Mouse (Mus musculus): ENCODE measurements around the gene Elf2. TPM values are rescaled to one million over a fixed set of nuclear protein-coding genes. Genes with fewer than 3 reads are reported as not detected.

The Elf2 gene
- total RNA-seq, 1 experiment = 26.7 TPM

DNA sequence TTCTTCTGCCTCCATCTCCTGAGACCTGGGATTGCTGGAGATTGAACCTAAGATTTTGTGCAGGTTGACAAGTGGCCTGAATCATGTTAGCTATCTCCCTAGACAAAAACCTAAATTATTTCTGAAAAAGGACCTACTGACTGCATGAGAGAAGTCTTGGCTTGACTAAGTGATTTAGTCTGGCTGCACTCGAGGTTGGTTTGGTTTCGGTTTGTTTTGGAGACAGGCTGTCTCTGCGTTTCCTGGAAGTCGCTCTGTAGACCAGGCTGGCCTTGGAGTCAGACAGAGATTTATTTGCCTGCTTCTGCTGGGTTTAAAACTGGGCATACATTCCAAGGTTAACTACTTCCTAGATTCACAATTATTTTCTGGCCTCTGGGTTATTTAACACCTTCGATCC lies 32.4 kb upstream of the Elf2 start:
- no peaks in the 10 kb centered on the region for H3K36me3 ChIP-seq (ENCODE audit: control insufficient read depth, insufficient read depth, low read length, poor library complexity, severe bottlenecking)
- no peak overlapping the region for H3K9ac ChIP-seq (ENCODE audit: insufficient read depth, low read depth, low read length, poor library complexity, severe bottlenecking)
- no peaks in the 10 kb centered on the region for H3K9me3 ChIP-seq (ENCODE audit: control insufficient read depth, insufficient read depth, low read depth, low read length)
- DNase-seq (ENCODE audit: low read depth, low spot score) = no peak
- no peak overlapping the region for H3K4me3 ChIP-seq (ENCODE audit: insufficient read depth in 1 of 2, low read depth in 1 of 2, low read length in 2 of 2, poor library complexity in 1 of 2, severe bottlenecking in 1 of 2)
- TF ChIP-seq ZNF384 (IDR thresholded peaks at IDR 0.05; ENCODE audit: low read depth, low read length) = no peak
- TF ChIP-seq CHD2 (IDR thresholded peaks at IDR 0.05; ENCODE audit: low read depth, low read length) = no peak
- TF ChIP-seq ZC3H11A (IDR thresholded peaks at IDR 0.05; ENCODE audit: borderline replicate concordance, low read depth, low read length) = no peak
- TF ChIP-seq HCFC1 (IDR thresholded peaks at IDR 0.05; ENCODE audit: borderline replicate concordance, insufficient read depth, low read length) = no peak
- TF ChIP-seq MAFK (IDR thresholded peaks at IDR 0.05; ENCODE audit: insufficient read depth, low read depth, low read length) = no peak
- in situ Hi-C loops (cut with MboI; ENCODE audit: low sequenced_read_pairs in 2 of 2, unreplicated experiment in 2 of 2) = no loop called here
- no peak overlapping the region for H3K27ac ChIP-seq (ENCODE audit: insufficient read depth, low read depth, low read length, poor library complexity, severe bottlenecking)
- no peaks in the 10 kb centered on the region for H3K4me1 ChIP-seq (ENCODE audit: control insufficient read depth in 2 of 2, insufficient read depth in 2 of 2, low read length in 2 of 2, poor library complexity in 1 of 2)

DNA sequence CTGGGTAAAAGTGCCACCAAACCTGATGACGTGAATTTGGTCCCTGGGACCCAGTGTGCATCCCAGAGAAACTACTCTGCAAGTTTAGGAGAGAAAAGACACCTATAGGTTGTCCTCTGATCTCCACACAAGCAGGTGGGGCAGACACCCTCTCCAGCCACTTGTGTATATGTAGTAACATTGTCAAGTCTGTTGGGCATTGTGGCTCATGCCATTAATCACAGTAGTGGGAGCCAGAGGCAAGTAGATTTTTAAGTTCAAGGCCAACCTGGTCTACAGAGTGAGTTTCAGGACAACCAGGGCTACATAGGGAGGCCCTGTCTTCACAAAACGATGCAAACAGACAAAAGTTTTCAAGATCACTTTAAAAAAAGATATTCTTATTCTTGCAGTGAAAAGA lies 31.4 kb upstream of the Elf2 start:
- Histone ChIP-seq H3K9ac (ENCODE audit: insufficient read depth, low read depth, low read length, poor library complexity, severe bottlenecking) (no peak overlapping the region), H3K27ac (ENCODE audit: insufficient read depth, low read depth, low read length, poor library complexity, severe bottlenecking) (no peak overlapping the region), H3K4me3 (ENCODE audit: insufficient read depth in 1 of 2, low read depth in 1 of 2, low read length in 2 of 2, poor library complexity in 1 of 2, severe bottlenecking in 1 of 2) (no peak overlapping the region), H3K4me1 (ENCODE audit: control insufficient read depth in 2 of 2, insufficient read depth in 2 of 2, low read length in 2 of 2, poor library complexity in 1 of 2) (no peaks in the 10 kb centered on the region), H3K36me3 (ENCODE audit: control insufficient read depth, insufficient read depth, low read length, poor library complexity, severe bottlenecking) (no peaks in the 10 kb centered on the region), H3K9me3 (ENCODE audit: control insufficient read depth, insufficient read depth, low read depth, low read length) (no peaks in the 10 kb centered on the region)
- DNase-seq (ENCODE audit: low read depth, low spot score) = no peak
- in situ Hi-C loops (cut with MboI; ENCODE audit: low sequenced_read_pairs in 2 of 2, unreplicated experiment in 2 of 2) = no loop called here
- TF ChIP-seq ZNF384 (IDR thresholded peaks at IDR 0.05; ENCODE audit: low read depth, low read length) (no peak), HCFC1 (IDR thresholded peaks at IDR 0.05; ENCODE audit: borderline replicate concordance, insufficient read depth, low read length) (no peak), CHD2 (IDR thresholded peaks at IDR 0.05; ENCODE audit: low read depth, low read length) (no peak), MAFK (IDR thresholded peaks at IDR 0.05; ENCODE audit: insufficient read depth, low read depth, low read length) (no peak), ZC3H11A (IDR thresholded peaks at IDR 0.05; ENCODE audit: borderline replicate concordance, low read depth, low read length) (no peak)

DNA sequence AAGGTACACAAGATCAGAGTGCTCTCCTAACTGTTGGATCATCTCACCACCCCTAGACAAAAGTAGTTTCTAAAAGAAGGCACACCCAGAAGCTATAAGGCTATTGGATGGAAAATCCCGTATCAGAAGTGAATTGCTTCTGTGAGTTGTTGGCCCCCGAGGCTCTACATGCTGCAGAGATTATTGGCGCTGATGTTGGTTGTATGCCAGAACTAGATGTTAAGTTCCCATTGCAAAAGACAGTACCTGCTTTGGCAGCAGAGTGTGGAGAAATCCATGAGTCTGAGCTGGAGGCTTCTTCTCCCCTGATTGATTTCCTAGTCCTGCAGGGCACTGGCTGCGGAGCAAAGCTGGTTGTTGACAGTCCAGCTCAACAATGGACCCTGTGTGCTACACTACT lies 27.5 kb upstream of the Elf2 start:
- TF ChIP-seq ZC3H11A (IDR thresholded peaks at IDR 0.05; ENCODE audit: borderline replicate concordance, low read depth, low read length) (no peak), ZNF384 (IDR thresholded peaks at IDR 0.05; ENCODE audit: low read depth, low read length) (no peak), MAFK (IDR thresholded peaks at IDR 0.05; ENCODE audit: insufficient read depth, low read depth, low read length) (no peak), CHD2 (IDR thresholded peaks at IDR 0.05; ENCODE audit: low read depth, low read length) (no peak), HCFC1 (IDR thresholded peaks at IDR 0.05; ENCODE audit: borderline replicate concordance, insufficient read depth, low read length) (no peak)
- in situ Hi-C loops (cut with MboI; ENCODE audit: low sequenced_read_pairs in 2 of 2, unreplicated experiment in 2 of 2) = no loop called here
- H3K27ac ChIP-seq (ENCODE audit: insufficient read depth, low read depth, low read length, poor library complexity, severe bottlenecking) = no peak overlapping the region
- DNase-seq (ENCODE audit: low read depth, low spot score) = no peak
- no peaks in the 10 kb centered on the region for H3K4me1 ChIP-seq (ENCODE audit: control insufficient read depth in 2 of 2, insufficient read depth in 2 of 2, low read length in 2 of 2, poor library complexity in 1 of 2)
- H3K9me3 ChIP-seq (ENCODE audit: control insufficient read depth, insufficient read depth, low read depth, low read length) = no peaks in the 10 kb centered on the region
- no peak overlapping the region for H3K9ac ChIP-seq (ENCODE audit: insufficient read depth, low read depth, low read length, poor library complexity, severe bottlenecking)
- H3K4me3 ChIP-seq (ENCODE audit: insufficient read depth in 1 of 2, low read depth in 1 of 2, low read length in 2 of 2, poor library complexity in 1 of 2, severe bottlenecking in 1 of 2) = no peak overlapping the region
- H3K36me3 ChIP-seq (ENCODE audit: control insufficient read depth, insufficient read depth, low read length, poor library complexity, severe bottlenecking) = no peaks in the 10 kb centered on the region

DNA sequence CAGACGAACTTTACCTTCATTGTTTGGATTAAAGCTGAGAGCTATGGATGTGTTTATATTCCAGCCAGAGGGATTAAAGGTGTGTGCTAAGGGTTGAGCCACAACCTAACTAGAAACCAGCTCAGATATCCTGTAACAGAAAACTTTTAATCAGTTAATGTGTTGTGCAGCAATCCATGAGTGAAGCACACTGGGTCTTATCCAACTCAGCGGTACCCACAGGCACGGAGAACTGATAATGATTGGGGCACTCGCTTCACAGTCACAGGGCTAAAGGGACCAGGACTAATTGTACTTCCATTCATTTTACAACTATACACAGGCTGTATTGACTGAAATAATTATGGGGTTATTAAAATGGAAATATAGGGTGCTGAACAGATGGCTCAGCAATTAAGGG lies 26.5 kb upstream of the Elf2 start:
- no peak for DNase-seq (ENCODE audit: low read depth, low spot score)
- in situ Hi-C loops (cut with MboI; ENCODE audit: low sequenced_read_pairs in 2 of 2, unreplicated experiment in 2 of 2) = no loop called here
- TF ChIP-seq ZNF384 (IDR thresholded peaks at IDR 0.05; ENCODE audit: low read depth, low read length) (no peak), HCFC1 (IDR thresholded peaks at IDR 0.05; ENCODE audit: borderline replicate concordance, insufficient read depth, low read length) (no peak), ZC3H11A (IDR thresholded peaks at IDR 0.05; ENCODE audit: borderline replicate concordance, low read depth, low read length) (no peak), MAFK (IDR thresholded peaks at IDR 0.05; ENCODE audit: insufficient read depth, low read depth, low read length) (no peak), CHD2 (IDR thresholded peaks at IDR 0.05; ENCODE audit: low read depth, low read length) (no peak)
- no peaks in the 10 kb centered on the region for H3K36me3 ChIP-seq (ENCODE audit: control insufficient read depth, insufficient read depth, low read length, poor library complexity, severe bottlenecking)
- no peak overlapping the region for H3K4me3 ChIP-seq (ENCODE audit: insufficient read depth in 1 of 2, low read depth in 1 of 2, low read length in 2 of 2, poor library complexity in 1 of 2, severe bottlenecking in 1 of 2)
- no peaks in the 10 kb centered on the region for H3K9me3 ChIP-seq (ENCODE audit: control insufficient read depth, insufficient read depth, low read depth, low read length)
- H3K4me1 ChIP-seq (ENCODE audit: control insufficient read depth in 2 of 2, insufficient read depth in 2 of 2, low read length in 2 of 2, poor library complexity in 1 of 2) = no peaks in the 10 kb centered on the region
- no peak overlapping the region for H3K27ac ChIP-seq (ENCODE audit: insufficient read depth, low read depth, low read length, poor library complexity, severe bottlenecking)
- no peak overlapping the region for H3K9ac ChIP-seq (ENCODE audit: insufficient read depth, low read depth, low read length, poor library complexity, severe bottlenecking)

DNA sequence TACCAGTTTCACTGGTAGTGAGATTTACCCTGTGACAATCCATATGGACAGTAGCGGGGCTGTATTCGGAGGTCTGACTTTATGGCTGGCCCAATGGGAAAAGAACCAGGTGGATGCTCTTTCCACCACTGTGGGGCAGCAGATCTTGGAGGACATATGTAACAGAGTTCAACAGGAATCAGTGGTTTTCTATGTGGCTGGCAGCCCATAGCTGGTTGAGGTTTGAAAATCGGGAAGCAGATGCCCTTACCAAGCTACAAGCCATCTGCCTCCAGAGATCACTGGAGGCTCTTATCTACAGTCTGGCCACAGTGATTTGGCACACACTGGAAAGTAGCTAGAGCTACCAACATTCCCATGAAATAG lies 25.0 kb upstream of the Elf2 start:
- H3K4me3 ChIP-seq (ENCODE audit: insufficient read depth in 1 of 2, low read depth in 1 of 2, low read length in 2 of 2, poor library complexity in 1 of 2, severe bottlenecking in 1 of 2) = peak overlapping the region in 1 of 2 experiments; percentile 51; a peak in 2 of 4 replicates
- H3K27ac ChIP-seq (ENCODE audit: insufficient read depth, low read depth, low read length, poor library complexity, severe bottlenecking) = no peak overlapping the region
- no peaks in the 10 kb centered on the region for H3K9me3 ChIP-seq (ENCODE audit: control insufficient read depth, insufficient read depth, low read depth, low read length)
- TF ChIP-seq MAFK (IDR thresholded peaks at IDR 0.05; ENCODE audit: insufficient read depth, low read depth, low read length) (no peak), ZC3H11A (IDR thresholded peaks at IDR 0.05; ENCODE audit: borderline replicate concordance, low read depth, low read length) (no peak), ZNF384 (IDR thresholded peaks at IDR 0.05; ENCODE audit: low read depth, low read length) (no peak), CHD2 (IDR thresholded peaks at IDR 0.05; ENCODE audit: low read depth, low read length) (no peak), HCFC1 (IDR thresholded peaks at IDR 0.05; ENCODE audit: borderline replicate concordance, insufficient read depth, low read length) (no peak)
- no peak overlapping the region for H3K9ac ChIP-seq (ENCODE audit: insufficient read depth, low read depth, low read length, poor library complexity, severe bottlenecking)
- peaks cover 0 to 7% of the 10 kb centered on the region in 2 experiments; a peak in 1 of 4 replicates for H3K4me1 ChIP-seq (ENCODE audit: control insufficient read depth in 2 of 2, insufficient read depth in 2 of 2, low read length in 2 of 2, poor library complexity in 1 of 2)
- in situ Hi-C loops (cut with MboI; ENCODE audit: low sequenced_read_pairs in 2 of 2, unreplicated experiment in 2 of 2) = no loop called here
- DNase-seq (ENCODE audit: low read depth, low spot score) = no peak
- H3K36me3 ChIP-seq (ENCODE audit: control insufficient read depth, insufficient read depth, low read length, poor library complexity, severe bottlenecking) = no peaks in the 10 kb centered on the region

Data from ES-E14 (cell line).